Mouse (Mus musculus) midbrain, embryonic 13.5 days (tissue): ENCODE data around the gene Car15. TPM values are rescaled to one million over a fixed set of nuclear protein-coding genes. Genes with fewer than 3 reads are reported as not detected.

Experiments
- ATAC-seq: fragments of 200-750 bp; cut with Nextera tagmentation; 2 replicates; pipeline ENCODE4 v1.8.0; 2017; ENCODE audit warnings: mild to moderate bottlenecking, moderate TSS enrichment, moderate library complexity
- H3K27ac ChIP-seq: fragments of 300-500 bp; sonication (generic); 2 replicates; pipeline ENCODE4 v1.5.1; 2015; ENCODE audit warnings: inconsistent platforms, mild to moderate bottlenecking, moderate library complexity
- H3K27me3 ChIP-seq: fragments of 300-500 bp; sonication (generic); 2 replicates; pipeline ENCODE4 v1.6.1; 2015; ENCODE audit warnings: mild to moderate bottlenecking, inconsistent platforms
- H3K36me3 ChIP-seq: fragments of 300-500 bp; sonication (generic); 2 replicates; pipeline ENCODE4 v1.6.1; 2015; ENCODE audit warnings: mild to moderate bottlenecking, inconsistent platforms
- H3K4me1 ChIP-seq: fragments of 300-500 bp; sonication (generic); replicated peaks from 2 replicates; pipeline ENCODE4 v1.6.1; 2015; ENCODE audit warnings: inconsistent platforms
- H3K4me2 ChIP-seq: fragments of 300-500 bp; sonication (generic); replicated peaks from 2 replicates; pipeline ENCODE4 v1.6.1; 2015; ENCODE audit warnings: moderate library complexity, mild to moderate bottlenecking, inconsistent platforms
- H3K4me3 ChIP-seq: fragments of 300-500 bp; sonication (generic); replicated peaks from 2 replicates; pipeline ENCODE4 v1.5.1; 2015; ENCODE audit warnings: mild to moderate bottlenecking, inconsistent platforms
- H3K9ac ChIP-seq: fragments of 300-500 bp; sonication (generic); replicated peaks from 2 replicates; pipeline ENCODE4 v1.6.1; 2015; ENCODE audit warnings: mild to moderate bottlenecking, inconsistent platforms
- H3K9me3 ChIP-seq: fragments of 300-500 bp; sonication (generic); 2 replicates; pipeline ENCODE4 v1.6.1; 2016; ENCODE audit warnings: mild to moderate bottlenecking, inconsistent platforms
- WGBS: fragments of 180-500 bp; shearing (Covaris S2); methylation state at CpG from one replicate; pipeline ENCODE4 v1.1.7; 2015; 5-methylcytosine and 5-hydroxymethylcytosine counted together
- polyA plus RNA-seq: library from polyadenylated mRNA; unstranded; fragments of >200 nt; fragmentation: Nextera tagmentation; extraction: Ambion mirVana; gene quantifications from 2 replicates; pipeline ENCODE4 v1.2.1, GENCODE M21; 2015

The Car15 gene
- polyA plus RNA-seq = 5.3 and 5.5 TPM in 2 replicates

- peaks cover 47% of the 10 kb centered on the region for H3K36me3 ChIP-seq
- H3K27me3 ChIP-seq = peaks cover 52% of the 10 kb centered on the region
- no peak within 1 kb of the TSS for H3K9ac ChIP-seq
- H3K4me3 ChIP-seq = no peak within 1 kb of the TSS
- peaks cover 16% of the 10 kb centered on the region for H3K4me1 ChIP-seq
- 86% methylated on average over 6 of the region's 6 CpGs for WGBS
- H3K27ac ChIP-seq = no peak within 1 kb of the TSS
- no peaks in the 10 kb centered on the region for H3K9me3 ChIP-seq
- no peak within 1 kb of the TSS for H3K4me2 ChIP-seq
- no peak for ATAC-seq
Measured at GRCm38 (mm10) chr16:17838051-17838450, at the start of gene Car15. Gene Car15 (minus strand): TSS chr16:17838364.

- no peak for ATAC-seq
- no peaks in the 10 kb centered on the region for H3K27me3 ChIP-seq
- WGBS = 94% methylated on average over 6 of the region's 6 CpGs
- H3K27ac ChIP-seq = no peak overlapping the region
- no peak overlapping the region for H3K9ac ChIP-seq
- H3K4me3 ChIP-seq = no peak overlapping the region
- H3K9me3 ChIP-seq = no peaks in the 10 kb centered on the region
- H3K36me3 ChIP-seq = peaks cover 13% of the 10 kb centered on the region
- no peak overlapping the region for H3K4me2 ChIP-seq
- peaks cover 15% of the 10 kb centered on the region for H3K4me1 ChIP-seq
Measured at GRCm38 (mm10) chr16:17884116-17884515, 46.0 kb upstream of the Car15 start.

GRCm38 (mm10) chr16:17882196-17882595 lies 44.0 kb upstream of the Car15 start:
- Histone ChIP-seq H3K9ac (no peak overlapping the region), H3K36me3 (peaks cover 26% of the 10 kb centered on the region)
- no peak for ATAC-seq

GRCm38 (mm10) chr16:17879571-17879970 lies 41.4 kb upstream of the Car15 start:
- ATAC-seq = no peak
- Histone ChIP-seq H3K4me2 (no peak overlapping the region), H3K4me1 (no peaks in the 10 kb centered on the region; the same call in 1 of the 2 replicates), H3K9me3 (no peaks in the 10 kb centered on the region), H3K27ac (no peak overlapping the region), H3K36me3 (peaks cover 26% of the 10 kb centered on the region), H3K4me3 (no peak overlapping the region), H3K27me3 (no peaks in the 10 kb centered on the region), H3K9ac (no peak overlapping the region)
- WGBS = 93% methylated on average over 4 of the region's 4 CpGs

More at GRCm38 (mm10) chr16:17882196-17882595, 44.0 kb upstream of the Car15 start:
- Histone ChIP-seq H3K27ac (no peak overlapping the region), H3K9me3 (no peaks in the 10 kb centered on the region), H3K27me3 (no peaks in the 10 kb centered on the region), H3K4me3 (no peak overlapping the region), H3K4me1 (peaks cover 15% of the 10 kb centered on the region), H3K4me2 (no peak overlapping the region)

- H3K9ac ChIP-seq = no peak overlapping the region
- WGBS = 97% methylated on average over 1 of the region's 1 CpGs
Measured at GRCm38 (mm10) chr16:17876096-17876495, 37.9 kb upstream of the Car15 start.

GRCm38 (mm10) chr16:17875174-17875573 lies 37.0 kb upstream of the Car15 start:
- peaks cover 50% of the 10 kb centered on the region for H3K36me3 ChIP-seq
- H3K9ac ChIP-seq = no peak overlapping the region
- H3K4me2 ChIP-seq = no peak overlapping the region
- H3K9me3 ChIP-seq = no peaks in the 10 kb centered on the region
- no peaks in the 10 kb centered on the region for H3K27me3 ChIP-seq
- H3K27ac ChIP-seq = no peak overlapping the region
- ATAC-seq = no peak
- WGBS = 89% methylated on average over 4 of the region's 4 CpGs
- 0 out of 2 replicates have a peak, but pooled peaks cover 2% of the 10 kb centered on the region for H3K4me1 ChIP-seq
- H3K4me3 ChIP-seq = no peak overlapping the region

More at GRCm38 (mm10) chr16:17876096-17876495, 37.9 kb upstream of the Car15 start:
- Histone ChIP-seq H3K4me3 (no peak overlapping the region), H3K4me2 (no peak overlapping the region), H3K4me1 (0 out of 2 replicates have a peak, but pooled peaks cover 2% of the 10 kb centered on the region), H3K36me3 (peaks cover 40% of the 10 kb centered on the region), H3K27ac (no peak overlapping the region), H3K27me3 (no peaks in the 10 kb centered on the region), H3K9me3 (no peaks in the 10 kb centered on the region)
- ATAC-seq = no peak

- 0 out of 2 replicates have a peak, but pooled peaks cover 2% of the 10 kb centered on the region for H3K4me1 ChIP-seq
- 73% methylated on average over 4 of the region's 4 CpGs for WGBS
- H3K27me3 ChIP-seq = no peaks in the 10 kb centered on the region
- H3K4me3 ChIP-seq = no peak overlapping the region
- H3K9ac ChIP-seq = no peak overlapping the region
- no peak overlapping the region for H3K27ac ChIP-seq
- H3K9me3 ChIP-seq = no peaks in the 10 kb centered on the region
- H3K36me3 ChIP-seq = peaks cover 50% of the 10 kb centered on the region
- H3K4me2 ChIP-seq = no peak overlapping the region
- no peak for ATAC-seq
Measured at GRCm38 (mm10) chr16:17872995-17873394, 34.8 kb upstream of the Car15 start.

- Histone ChIP-seq H3K4me2 (no peak overlapping the region), H3K9ac (no peak overlapping the region), H3K9me3 (no peaks in the 10 kb centered on the region), H3K4me1 (0 out of 2 replicates have a peak, but pooled peaks cover 2% of the 10 kb centered on the region), H3K27ac (no peak overlapping the region), H3K4me3 (no peak overlapping the region), H3K36me3 (peaks cover 48% of the 10 kb centered on the region), H3K27me3 (no peaks in the 10 kb centered on the region)
- WGBS = 93% methylated on average over 5 of the region's 5 CpGs
- ATAC-seq = no peak
Measured at GRCm38 (mm10) chr16:17871248-17871647, 33.1 kb upstream of the Car15 start.

- Histone ChIP-seq H3K4me1 (peaks cover 15% of the 10 kb centered on the region), H3K9ac (no peak overlapping the region), H3K9me3 (no peaks in the 10 kb centered on the region), H3K27me3 (no peaks in the 10 kb centered on the region), H3K4me2 (no peak overlapping the region), H3K36me3 (peaks cover 36% of the 10 kb centered on the region), H3K4me3 (no peak overlapping the region), H3K27ac (no peak overlapping the region)
- ATAC-seq = no peak
- 73% methylated on average over 6 of the region's 6 CpGs for WGBS
Measured at GRCm38 (mm10) chr16:17865770-17866169, 27.6 kb upstream of the Car15 start.

- Histone ChIP-seq H3K27ac (no peak overlapping the region), H3K4me3 (no peak overlapping the region), H3K36me3 (peaks cover 31% of the 10 kb centered on the region), H3K4me1 (peaks cover 15% of the 10 kb centered on the region), H3K9ac (no peak overlapping the region), H3K27me3 (no peaks in the 10 kb centered on the region), H3K9me3 (no peaks in the 10 kb centered on the region), H3K4me2 (no peak overlapping the region)
- 93% methylated on average over 2 of the region's 2 CpGs for WGBS
- ATAC-seq = no peak
Measured at GRCm38 (mm10) chr16:17865293-17865692, 27.1 kb upstream of the Car15 start.

GRCm38 (mm10) chr16:17858592-17858991 lies 20.4 kb upstream of the Car15 start:
- no peak overlapping the region for H3K4me2 ChIP-seq
- H3K9ac ChIP-seq = no peak overlapping the region
- peak; percentile 55; the same call in 1 of the 2 replicates for ATAC-seq
- peaks cover 60% of the 10 kb centered on the region for H3K36me3 ChIP-seq
- H3K27ac ChIP-seq = no peak overlapping the region
- H3K27me3 ChIP-seq = no peaks in the 10 kb centered on the region
- peaks cover 15% of the 10 kb centered on the region for H3K4me1 ChIP-seq
- no peak overlapping the region for H3K4me3 ChIP-seq
- no peaks in the 10 kb centered on the region for H3K9me3 ChIP-seq

GRCm38 (mm10) chr16:17857157-17857556 lies 19.0 kb upstream of the Car15 start:
- peaks cover 8% of the 10 kb centered on the region for H3K4me1 ChIP-seq
- H3K27me3 ChIP-seq = no peaks in the 10 kb centered on the region
- peaks cover 71% of the 10 kb centered on the region for H3K36me3 ChIP-seq
- H3K27ac ChIP-seq = no peak overlapping the region
- no peak overlapping the region for H3K4me2 ChIP-seq
- WGBS = 92% methylated on average over 7 of the region's 7 CpGs
- H3K4me3 ChIP-seq = no peak overlapping the region
- ATAC-seq = no peak
- H3K9ac ChIP-seq = no peak overlapping the region
- H3K9me3 ChIP-seq = no peaks in the 10 kb centered on the region

GRCm38 (mm10) chr16:17853263-17853662 lies 15.1 kb upstream of the Car15 start:
- Histone ChIP-seq H3K9me3 (no peaks in the 10 kb centered on the region), H3K27me3 (no peaks in the 10 kb centered on the region), H3K27ac (no peak overlapping the region), H3K36me3 (peaks cover 88% of the 10 kb centered on the region), H3K9ac (no peak overlapping the region), H3K4me1 (no peaks in the 10 kb centered on the region), H3K4me2 (no peak overlapping the region), H3K4me3 (no peak overlapping the region)
- 90% methylated on average over 2 of the region's 2 CpGs for WGBS
- ATAC-seq = no peak
